Mouse (Mus musculus): ENCODE measurements around the gene Hist2h2ab. TPM values are rescaled to one million over a fixed set of nuclear protein-coding genes. Genes with fewer than 3 reads are reported as not detected.
"Not testable (repeated sequence)": the region's sequence is repeated elsewhere in the genome, so short reads cannot be mapped to it uniquely, and the experiment has no call there.

Gene Hist2h2ab
- total and polyA plus RNA-seq, 3 experiments = 0.72 to 234 TPM; not detected in 1

DNA sequence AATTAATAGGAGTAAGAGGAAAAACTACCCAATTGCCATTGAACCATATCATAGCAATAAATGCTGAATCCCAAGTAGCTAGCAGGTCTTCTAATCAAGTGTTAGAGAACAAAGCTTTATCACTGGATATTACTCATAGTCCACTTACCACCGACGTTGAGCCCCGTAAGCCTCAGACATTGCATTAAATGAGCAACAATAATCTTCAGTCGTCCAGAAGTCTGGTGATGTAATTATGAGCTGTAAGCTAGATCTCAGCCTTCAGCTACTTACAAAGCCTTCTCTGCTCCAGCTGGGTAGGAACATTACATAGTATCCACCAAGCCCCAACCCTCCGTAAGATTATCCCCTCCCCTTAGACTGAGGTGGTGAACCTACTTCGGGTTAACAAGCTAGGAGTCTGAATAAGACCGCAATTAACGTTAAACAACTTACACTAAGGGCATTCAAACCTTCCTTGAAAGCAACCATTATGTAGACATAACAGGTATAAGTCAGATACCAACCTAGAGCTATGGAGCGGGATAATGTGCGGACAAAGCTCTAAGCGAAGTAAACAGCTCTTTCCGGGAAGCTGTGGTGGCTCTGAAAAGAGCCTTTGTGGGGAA, 18.3 kb downstream of the Hist2h2ab start:
- peak; percentile 98 for DNase-seq (ENCODE audit: low read depth, low spot score)
- no peaks in the 10 kb centered on the region for H3K9me3 ChIP-seq (replicated peaks; ENCODE audit: insufficient read depth, low read length)

DNA sequence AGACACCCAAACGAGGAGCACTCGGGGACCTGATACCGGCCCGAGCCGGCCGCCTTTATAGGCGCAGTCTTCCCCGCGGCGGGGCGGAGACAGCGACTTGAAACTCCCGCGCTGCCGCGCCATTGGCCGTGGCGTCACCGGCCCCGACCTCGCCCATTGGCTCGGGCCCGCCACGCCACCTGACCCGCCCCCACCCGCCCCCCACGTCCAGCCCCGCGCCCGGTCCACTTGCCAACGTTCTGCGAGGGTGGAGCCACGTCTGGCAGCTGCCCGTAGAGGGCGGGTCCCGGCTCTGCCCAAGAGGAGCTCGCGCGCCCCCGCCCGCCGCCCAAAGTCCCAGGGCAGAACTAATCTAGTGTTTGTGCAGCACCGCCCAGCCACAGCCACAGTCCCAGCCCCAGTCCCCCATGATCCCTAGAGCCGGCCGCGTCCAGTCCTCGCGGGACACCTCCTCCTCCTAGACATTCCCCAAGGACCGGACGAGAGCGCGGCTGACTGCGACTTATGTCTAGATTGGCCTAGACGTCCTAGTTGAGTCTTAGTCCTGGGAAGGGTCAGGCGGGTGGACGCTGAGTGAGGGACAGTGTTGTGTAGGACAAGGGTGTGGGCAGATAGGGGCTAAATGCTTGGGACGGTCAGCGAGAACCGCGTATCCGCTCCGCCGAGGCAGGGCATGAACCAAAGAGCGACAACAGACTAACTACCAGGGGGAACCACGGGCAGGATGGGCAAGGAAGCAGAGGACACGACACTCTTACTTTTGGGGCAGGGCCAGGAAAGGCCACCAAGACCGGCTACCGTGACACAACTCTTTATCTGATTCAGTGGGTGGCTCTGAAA, 19.5 kb downstream of the Hist2h2ab start, which contains the start of gene Hist2h3c2:
Gene Hist2h3c2 (minus strand): TSS at position 174 of the 840 bp plus-strand sequence.
- not testable (repeated sequence) for H3K9me3 ChIP-seq (replicated peaks; ENCODE audit: insufficient read depth, low read length); DNase-seq (ENCODE audit: low read depth, low spot score); H3K27me3 ChIP-seq (ENCODE audit: control insufficient read depth in 1 of 2, insufficient read depth in 2 of 2, low read length in 2 of 2); H3K79me2 ChIP-seq (ENCODE audit: control insufficient read depth, insufficient read depth, low read length, poor library complexity)
- H3K27ac ChIP-seq (ENCODE audit: control insufficient read depth, low read depth, low read length) = peak within 1 kb of the TSS; percentile 93
- peak within 1 kb of the TSS; percentile 74 for H3K9ac ChIP-seq (ENCODE audit: control insufficient read depth, low read depth, low read length, poor library complexity, severe bottlenecking)
- TF ChIP-seq POLR2A (IDR thresholded peaks at IDR 0.05; ENCODE audit: control insufficient read depth in 1 of 2, insufficient read depth in 1 of 2, low read depth in 1 of 2, low read length in 2 of 2, poor library complexity in 1 of 2) (peak in 1 of 2 experiments; percentile 56; a peak in 1 of 4 replicates), POLR2AphosphoS5 (IDR thresholded peaks at IDR 0.05; ENCODE audit: borderline replicate concordance, low read depth, low read length) (peak; percentile 90)
- H3K36me3 ChIP-seq (ENCODE audit: control insufficient read depth in 1 of 2, insufficient read depth in 2 of 2, low read length in 2 of 2) = peaks cover 0 to 42% of the 10 kb centered on the region in 2 experiments; a peak in 2 of 4 replicates
- H3K4me1 ChIP-seq (ENCODE audit: control insufficient read depth in 1 of 2, insufficient read depth in 2 of 2, low read length in 2 of 2) = peaks cover 10 to 39% of the 10 kb centered on the region in 2 experiments
- peak within 1 kb of the TSS; percentile 1 to 57 for H3K4me3 ChIP-seq (ENCODE audit: control insufficient read depth in 1 of 2, insufficient read depth in 1 of 2, low read depth in 2 of 2, low read length in 2 of 2)

More for the DNA sequence above, 18.3 kb downstream of the Hist2h2ab start:
- Histone ChIP-seq H3K4me3 (ENCODE audit: control insufficient read depth in 1 of 2, insufficient read depth in 1 of 2, low read depth in 2 of 2, low read length in 2 of 2) (peak overlapping the region; percentile 1 to 57), H3K27me3 (ENCODE audit: control insufficient read depth in 1 of 2, insufficient read depth in 2 of 2, low read length in 2 of 2) (no peaks in the 10 kb centered on the region), H3K79me2 (ENCODE audit: control insufficient read depth, insufficient read depth, low read length, poor library complexity) (peaks cover 4% of the 10 kb centered on the region; the same call in 1 of the 2 replicates), H3K27ac (ENCODE audit: control insufficient read depth, low read depth, low read length) (peak overlapping the region; percentile 93), H3K9ac (ENCODE audit: control insufficient read depth, low read depth, low read length, poor library complexity, severe bottlenecking) (peak overlapping the region; percentile 74), H3K4me1 (ENCODE audit: control insufficient read depth in 1 of 2, insufficient read depth in 2 of 2, low read length in 2 of 2) (peaks cover 0 to 27% of the 10 kb centered on the region in 2 experiments; a peak in 2 of 4 replicates), H3K36me3 (ENCODE audit: control insufficient read depth in 1 of 2, insufficient read depth in 2 of 2, low read length in 2 of 2) (peaks cover 0 to 30% of the 10 kb centered on the region in 2 experiments; a peak in 2 of 4 replicates)
- TF ChIP-seq POLR2AphosphoS5 (IDR thresholded peaks at IDR 0.05; ENCODE audit: borderline replicate concordance, low read depth, low read length) (peak; percentile 99), POLR2A (IDR thresholded peaks at IDR 0.05; ENCODE audit: control insufficient read depth in 1 of 2, insufficient read depth in 1 of 2, low read depth in 1 of 2, low read length in 2 of 2, poor library complexity in 1 of 2) (peak in 1 of 2 experiments; percentile 83; a peak in 2 of 4 replicates), USF1 (IDR thresholded peaks at IDR 0.05; ENCODE audit: low read depth, low read length) (no peak)

DNA sequence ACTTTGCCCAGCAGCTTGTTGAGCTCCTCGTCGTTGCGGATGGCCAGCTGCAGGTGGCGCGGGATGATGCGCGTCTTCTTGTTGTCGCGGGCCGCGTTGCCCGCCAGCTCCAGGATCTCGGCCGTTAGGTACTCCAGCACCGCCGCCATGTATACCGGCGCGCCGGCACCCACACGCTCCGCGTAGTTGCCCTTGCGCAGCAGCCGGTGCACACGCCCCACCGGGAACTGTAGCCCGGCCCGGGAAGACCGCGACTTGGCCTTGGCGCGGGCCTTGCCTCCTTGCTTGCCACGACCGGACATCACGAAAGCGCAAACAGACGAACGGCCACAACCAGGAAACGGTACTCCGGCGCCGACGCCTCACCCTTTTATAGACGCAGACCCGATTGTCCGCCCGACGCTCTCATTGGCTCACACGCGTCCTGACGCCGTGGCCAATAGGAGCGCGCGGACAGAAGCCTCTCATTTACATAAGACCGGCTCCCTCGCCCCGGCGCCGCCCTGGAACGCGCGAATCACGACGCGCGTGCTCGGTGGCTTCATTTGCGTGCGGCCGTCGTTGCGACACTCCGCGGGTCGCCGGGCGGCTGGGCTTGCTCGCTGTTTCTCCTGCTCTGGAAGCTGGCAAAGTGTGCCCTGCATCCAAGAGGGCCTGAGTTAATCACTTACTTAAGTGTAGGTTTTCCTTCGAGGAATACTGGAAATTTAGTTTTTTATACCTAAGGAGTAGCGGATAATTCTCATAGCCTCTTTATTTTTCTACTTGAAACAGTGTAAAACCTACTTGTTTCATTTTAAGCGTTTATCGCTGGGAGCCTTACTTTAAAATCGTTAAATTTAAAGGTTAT, 20.5 kb downstream of the Hist2h2ab start, which contains the start of gene Hist2h2aa2:
Gene Hist2h2aa2 (minus strand): TSS at position 328 of the 850 bp plus-strand sequence.
- Histone ChIP-seq H3K9ac (ENCODE audit: control insufficient read depth, low read depth, low read length, poor library complexity, severe bottlenecking) (peak within 1 kb of the TSS; percentile 90), H3K27ac (ENCODE audit: control insufficient read depth, low read depth, low read length) (peak within 1 kb of the TSS; percentile 92), H3K4me3 (ENCODE audit: control insufficient read depth in 1 of 2, insufficient read depth in 1 of 2, low read depth in 2 of 2, low read length in 2 of 2) (peak within 1 kb of the TSS; percentile 38 to 55), H3K4me1 (ENCODE audit: control insufficient read depth in 1 of 2, insufficient read depth in 2 of 2, low read length in 2 of 2) (peaks cover 13 to 41% of the 10 kb centered on the region in 2 experiments), H3K36me3 (ENCODE audit: control insufficient read depth in 1 of 2, insufficient read depth in 2 of 2, low read length in 2 of 2) (peaks cover 0 to 49% of the 10 kb centered on the region in 2 experiments; a peak in 2 of 4 replicates)
- H3K79me2 ChIP-seq (ENCODE audit: control insufficient read depth, insufficient read depth, low read length, poor library complexity); H3K27me3 ChIP-seq (ENCODE audit: control insufficient read depth in 1 of 2, insufficient read depth in 2 of 2, low read length in 2 of 2); H3K9me3 ChIP-seq (replicated peaks; ENCODE audit: insufficient read depth, low read length): not testable (repeated sequence)
- DNase-seq (ENCODE audit: low read depth, low spot score) = peak; percentile 94
- peak in 1 of 2 experiments; percentile 68; a peak in 2 of 4 replicates for TF ChIP-seq POLR2A (IDR thresholded peaks at IDR 0.05; ENCODE audit: control insufficient read depth in 1 of 2, insufficient read depth in 1 of 2, low read depth in 1 of 2, low read length in 2 of 2, poor library complexity in 1 of 2)
- TF ChIP-seq POLR2AphosphoS5 (IDR thresholded peaks at IDR 0.05; ENCODE audit: borderline replicate concordance, low read depth, low read length) = 0 out of 2 replicates have a peak, but pooled peaks have one; percentile 6

Measured in MEL (cell line).